Mouse (Mus musculus): ENCODE data around the gene Arhgap21. TPM values are rescaled to one million over a fixed set of nuclear protein-coding genes. Genes with fewer than 3 reads are reported as not detected.

Arhgap21 gene
- polyA plus RNA-seq, 1 experiment from 2014 or later, result 11.8 TPM

DNA sequence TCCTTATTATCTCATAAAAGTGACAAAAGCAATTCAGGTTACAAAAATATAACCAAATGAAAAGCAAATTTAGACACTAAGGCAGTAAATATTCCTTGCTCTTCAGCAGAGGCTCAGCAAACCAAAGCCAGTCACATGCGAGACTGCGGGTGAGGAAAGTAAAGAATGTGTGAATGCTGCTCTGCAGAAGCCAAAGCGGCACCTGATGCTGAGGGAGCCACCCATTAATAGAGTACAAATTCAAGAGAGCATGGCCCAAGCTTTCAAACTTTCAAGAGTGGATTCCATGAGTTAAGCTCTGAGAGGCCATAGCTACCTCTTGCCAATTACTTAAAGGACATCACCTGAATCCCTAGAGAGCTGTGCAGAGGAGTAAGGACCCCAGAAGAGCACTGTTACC lies 61.4 kb downstream of the Arhgap21 start:
- 66% methylated on average over 3 of the region's 3 CpGs for WGBS
- Histone ChIP-seq H3K36me3 (no peaks in the 10 kb centered on the region), H3K4me3 (no peak overlapping the region), H3K27ac (peak overlapping the region; percentile 2; the same call in 1 of the 2 replicates), H3K4me1 (0 out of 2 replicates have a peak, but pooled peaks cover 3% of the 10 kb centered on the region), H3K9ac (no peak overlapping the region), H3K4me2 (no peak overlapping the region), H3K9me3 (no peaks in the 10 kb centered on the region), H3K27me3 (no peaks in the 10 kb centered on the region)
- ATAC-seq (ENCODE audit: borderline replicate concordance, extremely low read depth, low FRiP score, low TSS enrichment), result no peak

DNA sequence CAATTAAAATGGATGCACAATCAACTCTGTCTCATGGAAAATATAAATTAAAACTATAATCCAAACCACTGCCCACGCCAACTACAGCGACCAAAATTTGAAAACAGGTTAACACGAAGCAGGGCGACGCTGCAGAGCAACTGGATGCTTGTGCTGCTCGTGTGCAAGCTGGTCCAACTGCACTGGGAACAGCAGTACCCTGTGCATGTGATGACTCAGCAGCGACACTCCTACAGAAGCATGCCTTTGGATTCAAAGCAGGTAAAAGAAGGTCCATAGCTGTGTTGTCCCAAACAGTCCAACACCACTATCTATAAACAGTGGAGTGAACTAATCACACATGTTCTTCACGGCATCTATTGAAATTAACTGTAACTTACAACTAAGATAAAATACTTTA lies 63.3 kb downstream of the Arhgap21 start:
- Histone ChIP-seq H3K9ac (no peak overlapping the region), H3K4me2 (no peak overlapping the region), H3K27ac (no peak overlapping the region), H3K9me3 (no peaks in the 10 kb centered on the region), H3K4me3 (no peak overlapping the region), H3K27me3 (no peaks in the 10 kb centered on the region), H3K36me3 (no peaks in the 10 kb centered on the region), H3K4me1 (0 out of 2 replicates have a peak, but pooled peaks cover 3% of the 10 kb centered on the region)
- ATAC-seq (ENCODE audit: borderline replicate concordance, extremely low read depth, low FRiP score, low TSS enrichment), result no peak
- WGBS, result 92% methylated on average over 8 of the region's 8 CpGs

DNA sequence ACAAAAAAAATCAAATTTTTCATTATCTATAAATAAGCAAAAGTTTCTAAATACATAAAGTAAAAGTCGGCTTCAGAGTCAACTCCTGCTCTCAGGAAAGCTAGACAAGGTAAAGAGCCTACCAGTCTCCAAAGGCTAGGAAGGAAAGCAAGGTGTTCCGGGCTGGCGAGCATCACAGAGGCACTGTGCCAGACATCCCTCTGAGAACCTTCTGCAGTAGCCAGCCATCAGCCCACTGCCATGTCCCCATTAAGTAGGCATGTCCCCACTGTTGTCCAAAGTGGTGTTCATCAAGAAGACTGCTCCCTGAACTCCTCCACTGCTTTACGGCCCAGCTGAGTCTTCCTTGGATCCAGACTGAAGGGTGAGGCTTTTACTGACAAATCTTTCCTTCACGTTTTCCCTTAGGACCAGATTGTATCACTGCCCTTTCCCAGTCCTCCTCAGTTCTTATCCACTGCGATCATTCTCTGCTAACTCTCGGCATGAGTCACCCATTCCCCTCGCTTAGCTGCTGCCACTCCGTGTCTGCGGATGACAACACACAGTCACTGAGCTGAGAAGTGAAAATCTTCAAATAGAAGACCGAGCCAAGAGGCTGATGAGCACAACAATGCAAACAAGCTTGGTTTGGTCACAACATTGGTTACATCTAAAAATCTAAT lies 65.6 kb downstream of the Arhgap21 start:
- no peak overlapping the region for H3K27ac ChIP-seq
- H3K9ac ChIP-seq, result no peak overlapping the region
- no peak overlapping the region for H3K4me3 ChIP-seq
- H3K27me3 ChIP-seq, result no peaks in the 10 kb centered on the region
- no peak for ATAC-seq (ENCODE audit: borderline replicate concordance, extremely low read depth, low FRiP score, low TSS enrichment)
- no peak overlapping the region for H3K4me2 ChIP-seq
- no peaks in the 10 kb centered on the region for H3K4me1 ChIP-seq
- H3K36me3 ChIP-seq, result no peaks in the 10 kb centered on the region
- WGBS, result 81% methylated on average over 11 of the region's 11 CpGs
- no peaks in the 10 kb centered on the region for H3K9me3 ChIP-seq

DNA sequence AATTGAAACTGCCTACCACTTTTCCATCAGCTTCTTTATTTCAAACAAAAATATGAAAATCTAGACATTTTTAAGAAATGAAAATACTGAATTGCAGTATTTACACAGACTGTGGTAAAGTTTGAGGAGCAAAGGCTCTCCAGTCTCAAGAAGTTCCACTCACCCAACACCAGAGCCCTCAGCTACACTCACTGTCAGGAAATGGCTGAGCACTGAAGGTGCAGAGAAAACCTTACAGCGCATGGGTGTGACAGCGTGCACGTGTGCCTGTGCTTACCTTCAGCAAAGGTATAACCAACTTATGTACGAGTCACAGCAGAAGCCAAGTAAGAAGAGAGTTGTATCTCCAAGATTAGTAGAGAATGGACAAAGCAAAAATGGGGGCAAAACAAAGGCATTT lies 66.8 kb downstream of the Arhgap21 start:
- Histone ChIP-seq H3K9ac (no peak overlapping the region), H3K27ac (no peak overlapping the region; the same call in 1 of the 2 replicates), H3K4me1 (no peaks in the 10 kb centered on the region), H3K36me3 (no peaks in the 10 kb centered on the region), H3K9me3 (no peaks in the 10 kb centered on the region), H3K27me3 (no peaks in the 10 kb centered on the region), H3K4me2 (no peak overlapping the region), H3K4me3 (no peak overlapping the region)
- 59% methylated on average over 4 of the region's 4 CpGs for WGBS
- 0 out of 2 replicates have a peak, but pooled peaks have one; percentile 46 for ATAC-seq (ENCODE audit: borderline replicate concordance, extremely low read depth, low FRiP score, low TSS enrichment)

DNA sequence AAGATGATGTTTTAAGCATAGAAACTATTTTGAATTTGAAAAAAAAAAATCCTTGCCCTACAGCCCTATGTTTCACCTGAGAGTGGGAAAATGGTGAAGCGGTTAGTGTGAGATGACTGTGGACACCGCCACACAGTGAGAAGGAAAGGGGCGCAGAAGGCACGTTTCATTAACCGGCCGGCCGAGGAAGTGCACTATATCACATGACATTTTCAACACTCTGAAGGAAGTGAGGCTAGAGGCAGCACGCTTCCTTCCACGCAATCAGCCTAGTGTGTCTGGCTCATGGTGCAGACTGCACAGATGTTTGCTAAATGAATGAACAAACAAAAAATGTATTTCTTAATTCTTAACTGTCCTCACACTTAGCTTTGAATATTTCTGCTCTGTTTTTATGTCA lies 69.4 kb downstream of the Arhgap21 start:
- 51% methylated on average over 9 of the region's 9 CpGs for WGBS
- Histone ChIP-seq H3K4me1 (no peaks in the 10 kb centered on the region), H3K4me3 (no peak overlapping the region), H3K4me2 (no peak overlapping the region), H3K9ac (no peak overlapping the region), H3K9me3 (no peaks in the 10 kb centered on the region), H3K27me3 (no peaks in the 10 kb centered on the region), H3K36me3 (no peaks in the 10 kb centered on the region), H3K27ac (no peak overlapping the region)
- ATAC-seq (ENCODE audit: borderline replicate concordance, extremely low read depth, low FRiP score, low TSS enrichment), result no peak

DNA sequence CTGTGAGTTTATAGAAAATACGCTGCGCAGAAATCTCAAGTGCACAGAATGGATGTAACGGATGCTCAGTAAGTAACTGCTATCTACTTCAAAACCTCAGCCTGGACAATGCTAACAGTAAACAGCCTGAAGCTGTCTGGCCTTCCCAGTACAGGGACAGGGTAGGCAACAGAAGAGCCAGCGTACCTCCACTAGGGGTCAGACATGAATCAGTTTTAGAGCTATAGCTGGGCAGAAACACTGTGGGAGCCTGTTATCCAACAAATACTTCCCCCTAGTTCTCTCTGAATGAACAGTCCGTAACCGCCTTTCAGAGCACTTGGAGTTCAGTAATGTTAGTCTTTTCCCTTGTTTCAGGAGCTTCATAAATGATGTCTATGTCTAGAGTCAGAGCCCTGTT lies 70.0 kb downstream of the Arhgap21 start:
- Histone ChIP-seq H3K4me1 (no peaks in the 10 kb centered on the region), H3K9me3 (no peaks in the 10 kb centered on the region), H3K9ac (no peak overlapping the region), H3K36me3 (no peaks in the 10 kb centered on the region), H3K4me2 (no peak overlapping the region), H3K27me3 (no peaks in the 10 kb centered on the region), H3K4me3 (no peak overlapping the region), H3K27ac (no peak overlapping the region)
- 40% methylated on average over 6 of the region's 6 CpGs for WGBS
- ATAC-seq (ENCODE audit: borderline replicate concordance, extremely low read depth, low FRiP score, low TSS enrichment), result peak; percentile 91

DNA sequence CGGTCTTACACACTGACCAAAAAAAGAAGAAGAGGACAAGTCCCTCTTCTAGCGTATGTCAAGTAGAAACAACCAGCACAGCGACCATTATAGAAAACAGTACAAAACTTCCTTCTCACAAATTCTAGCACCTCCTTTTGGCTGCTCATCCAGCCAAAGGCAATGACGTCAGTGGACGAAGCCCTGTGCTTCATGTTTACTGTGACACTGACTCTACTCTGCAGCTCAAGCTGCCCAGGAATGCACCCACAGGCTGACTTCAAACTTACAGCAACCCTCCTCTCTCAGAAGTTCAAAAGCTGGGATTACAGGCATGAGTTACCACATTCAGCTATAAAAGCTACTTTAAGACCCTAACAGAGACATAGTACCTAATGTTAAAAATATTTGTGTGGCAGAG lies 72.2 kb downstream of the Arhgap21 start:
- no peak overlapping the region for H3K9ac ChIP-seq
- WGBS, result 77% methylated on average over 5 of the region's 5 CpGs
- no peaks in the 10 kb centered on the region for H3K36me3 ChIP-seq
- ATAC-seq (ENCODE audit: borderline replicate concordance, extremely low read depth, low FRiP score, low TSS enrichment), result no peak
- H3K9me3 ChIP-seq, result no peaks in the 10 kb centered on the region
- no peak overlapping the region for H3K4me2 ChIP-seq
- no peaks in the 10 kb centered on the region for H3K27me3 ChIP-seq
- no peaks in the 10 kb centered on the region for H3K4me1 ChIP-seq
- H3K4me3 ChIP-seq, result no peak overlapping the region
- no peak overlapping the region for H3K27ac ChIP-seq

DNA sequence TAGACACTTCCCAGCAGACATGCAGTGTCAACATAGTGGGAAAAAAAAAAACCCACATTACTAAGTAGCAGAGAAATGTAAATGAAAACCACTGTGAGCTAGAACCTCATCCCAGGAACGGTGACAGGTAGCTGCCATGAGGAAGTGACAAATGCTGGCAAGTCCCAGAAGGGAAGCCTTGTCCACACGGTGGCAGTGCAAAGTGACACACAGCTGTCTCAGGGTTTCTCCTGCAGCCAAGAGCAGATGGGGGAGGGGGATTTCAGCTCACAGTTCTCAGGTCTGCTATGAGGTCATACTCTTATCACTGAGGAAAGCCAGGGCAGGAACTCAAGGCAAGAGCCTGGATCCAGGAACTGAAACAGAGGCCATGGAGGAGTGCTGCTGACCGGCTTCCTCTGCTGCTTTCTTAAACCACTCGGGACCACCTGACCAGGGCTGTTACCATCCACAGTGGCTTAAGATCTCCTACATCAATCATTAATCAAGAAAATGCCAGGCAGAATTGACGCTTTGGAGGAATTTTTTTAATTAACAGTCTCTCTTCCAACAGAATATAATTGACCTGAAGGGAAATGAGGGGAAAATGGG lies 74.5 kb downstream of the Arhgap21 start:
- no peaks in the 10 kb centered on the region for H3K4me1 ChIP-seq
- no peak overlapping the region for H3K4me3 ChIP-seq
- no peaks in the 10 kb centered on the region for H3K36me3 ChIP-seq
- no peak overlapping the region for H3K4me2 ChIP-seq
- no peaks in the 10 kb centered on the region for H3K27me3 ChIP-seq
- no peak overlapping the region for H3K9ac ChIP-seq
- H3K27ac ChIP-seq, result no peak overlapping the region
- WGBS, result 33% methylated on average over 5 of the region's 5 CpGs
- no peak for ATAC-seq (ENCODE audit: borderline replicate concordance, extremely low read depth, low FRiP score, low TSS enrichment)
- no peaks in the 10 kb centered on the region for H3K9me3 ChIP-seq

DNA sequence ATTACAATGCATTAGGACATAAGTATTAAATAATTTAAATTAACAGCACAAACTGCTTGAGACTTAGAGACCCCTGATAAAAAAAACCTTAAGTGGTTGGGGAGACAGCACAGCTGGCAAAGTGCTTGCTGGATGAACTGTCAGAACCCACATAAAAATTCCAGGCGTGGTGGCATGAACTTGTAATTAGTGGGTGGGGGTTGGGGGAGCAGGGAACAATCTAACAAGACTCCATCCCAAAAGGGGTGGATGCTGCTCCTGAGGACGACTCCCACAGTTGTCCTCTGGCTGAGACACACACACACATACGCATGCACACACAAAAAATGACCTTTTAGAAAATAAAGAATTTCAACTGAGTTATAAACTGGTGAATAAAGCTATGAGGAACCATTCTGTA lies 79.9 kb downstream of the Arhgap21 start:
- H3K9me3 ChIP-seq, result no peaks in the 10 kb centered on the region
- H3K4me1 ChIP-seq, result no peaks in the 10 kb centered on the region
- ATAC-seq (ENCODE audit: borderline replicate concordance, extremely low read depth, low FRiP score, low TSS enrichment), result no peak
- WGBS, result 63% methylated on average over 3 of the region's 3 CpGs
- no peak overlapping the region for H3K4me3 ChIP-seq
- H3K27ac ChIP-seq, result no peak overlapping the region
- H3K9ac ChIP-seq, result no peak overlapping the region
- H3K36me3 ChIP-seq, result peaks cover 11% of the 10 kb centered on the region
- H3K4me2 ChIP-seq, result no peak overlapping the region
- H3K27me3 ChIP-seq, result no peaks in the 10 kb centered on the region

DNA sequence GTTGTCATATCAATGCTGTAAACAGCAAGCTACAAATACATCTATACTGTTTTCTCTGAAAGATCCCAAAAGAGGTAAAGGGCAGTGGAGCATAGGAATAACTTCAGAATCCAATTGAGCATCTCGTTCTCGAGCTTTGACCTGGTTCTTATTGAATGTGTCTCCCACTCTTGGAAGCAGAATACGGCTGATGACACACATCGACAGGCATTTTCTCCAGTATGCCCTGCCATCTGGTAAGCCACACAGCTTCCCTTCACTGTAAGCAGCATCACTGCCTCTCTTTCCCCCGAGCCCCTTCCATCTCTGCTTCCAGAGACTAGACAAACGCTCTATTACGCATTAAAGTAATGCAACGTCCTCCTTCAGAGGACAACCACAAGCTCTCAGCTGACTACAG lies 85.4 kb downstream of the Arhgap21 start:
- Histone ChIP-seq H3K4me1 (no peaks in the 10 kb centered on the region), H3K36me3 (peaks cover 45% of the 10 kb centered on the region), H3K9me3 (no peaks in the 10 kb centered on the region), H3K4me2 (no peak overlapping the region), H3K9ac (no peak overlapping the region), H3K27me3 (no peaks in the 10 kb centered on the region), H3K4me3 (no peak overlapping the region), H3K27ac (no peak overlapping the region)
- WGBS, result 77% methylated on average over 8 of the region's 8 CpGs
- no peak for ATAC-seq (ENCODE audit: borderline replicate concordance, extremely low read depth, low FRiP score, low TSS enrichment)

DNA sequence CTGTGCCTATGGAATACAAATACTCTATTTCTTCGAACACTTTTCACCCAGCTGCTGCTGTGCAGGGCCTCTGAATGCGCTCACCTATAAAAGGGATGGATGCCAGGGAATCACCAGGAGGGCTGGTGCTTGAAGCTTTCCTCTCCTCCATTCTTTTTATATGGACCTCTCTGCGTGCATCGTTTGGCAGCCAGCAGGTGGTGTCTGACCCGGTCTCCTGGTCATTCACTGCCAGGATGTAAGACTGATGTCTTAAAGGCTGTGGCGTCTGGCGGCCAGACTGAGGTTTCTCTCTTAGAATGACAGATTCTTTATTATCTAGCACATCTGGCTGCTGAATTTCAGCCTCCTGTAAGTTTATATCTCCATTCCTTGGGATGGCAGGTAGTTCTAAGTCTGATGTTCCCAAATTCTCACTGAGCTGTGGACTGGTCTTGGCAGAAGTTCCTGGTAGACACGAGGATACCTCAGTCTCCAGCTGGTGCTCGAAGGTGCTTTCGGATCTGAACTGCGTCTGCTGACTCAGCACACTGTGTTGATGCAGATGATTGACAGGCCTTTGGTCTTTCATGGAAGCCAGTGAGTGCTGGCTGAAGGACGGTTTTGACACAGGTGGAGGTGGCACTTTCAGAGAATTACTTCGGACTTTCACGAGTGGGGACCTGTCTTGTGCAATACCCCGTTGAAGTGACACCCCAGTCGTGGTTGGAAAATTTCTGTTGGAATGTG lies 88.6 kb downstream of the Arhgap21 start:
- H3K4me2 ChIP-seq, result no peak overlapping the region
- H3K36me3 ChIP-seq, result peaks cover 39% of the 10 kb centered on the region
- no peak overlapping the region for H3K4me3 ChIP-seq
- H3K9ac ChIP-seq, result no peak overlapping the region
- H3K9me3 ChIP-seq, result no peaks in the 10 kb centered on the region
- H3K4me1 ChIP-seq, result no peaks in the 10 kb centered on the region
- WGBS, result 79% methylated on average over 16 of the region's 16 CpGs
- ATAC-seq (ENCODE audit: borderline replicate concordance, extremely low read depth, low FRiP score, low TSS enrichment), result no peak
- no peaks in the 10 kb centered on the region for H3K27me3 ChIP-seq
- H3K27ac ChIP-seq, result no peak overlapping the region

DNA sequence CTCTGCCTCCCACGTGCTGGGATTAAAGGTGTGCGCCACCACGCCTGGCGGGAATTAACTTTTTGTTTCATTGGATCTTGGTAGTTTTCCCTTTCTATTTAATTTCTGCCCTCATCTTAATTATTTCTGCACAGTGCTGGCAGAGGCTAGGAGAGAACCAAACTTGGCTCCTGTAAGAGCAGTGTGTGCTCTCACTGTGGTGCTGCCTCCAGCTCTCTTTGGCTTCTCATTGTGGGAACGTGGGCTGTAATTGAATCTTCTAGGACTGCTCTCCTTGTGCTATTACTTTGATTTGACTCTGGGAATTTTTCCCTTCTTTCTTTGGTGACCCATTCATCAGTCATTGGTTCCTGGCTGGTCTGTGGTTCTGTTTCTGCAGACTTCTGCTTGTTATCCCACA lies 94.1 kb downstream of the Arhgap21 start:
- H3K36me3 ChIP-seq, result peaks cover 26% of the 10 kb centered on the region
- 95% methylated on average over 5 of the region's 5 CpGs for WGBS
- no peak overlapping the region for H3K9ac ChIP-seq
- no peak overlapping the region for H3K4me2 ChIP-seq
- H3K27ac ChIP-seq, result no peak overlapping the region
- ATAC-seq (ENCODE audit: borderline replicate concordance, extremely low read depth, low FRiP score, low TSS enrichment), result no peak
- H3K4me1 ChIP-seq, result no peaks in the 10 kb centered on the region
- H3K4me3 ChIP-seq, result no peak overlapping the region
- H3K27me3 ChIP-seq, result no peaks in the 10 kb centered on the region
- H3K9me3 ChIP-seq, result no peaks in the 10 kb centered on the region

All from lung, embryonic 15.5 days (tissue).